Mouse (Mus musculus): Measurements from ENCODE around the gene Olfr723.
"Not testable (repeated sequence)": the region's sequence is repeated elsewhere in the genome, so short reads cannot be mapped to it uniquely, and the experiment has no call there.

The Olfr723 gene

DNA sequence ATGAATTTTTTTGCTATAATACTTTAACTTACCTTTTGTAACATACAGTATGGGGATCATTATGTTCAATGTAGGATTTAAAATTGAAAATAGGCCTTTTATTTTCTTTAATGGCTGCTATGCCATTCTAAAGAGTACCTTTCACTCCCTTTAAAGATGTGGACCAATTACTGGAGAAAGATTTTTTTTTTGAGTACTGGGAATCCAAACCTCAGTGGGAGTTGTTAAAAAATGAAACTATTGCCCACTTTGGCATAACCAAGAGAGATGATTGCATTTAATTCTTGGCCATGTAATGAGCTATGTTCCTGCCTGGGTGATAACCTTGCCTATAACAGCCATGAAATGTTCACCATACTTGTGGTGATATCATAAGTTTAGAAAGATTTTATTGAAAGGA, at the start of gene Olfr723:
Gene Olfr723, minus strand, starts transcription at position 101 of the 400 bp plus-strand sequence.
- DNase-seq (ENCODE audit: extremely low spot score): not testable (repeated sequence)

DNA sequence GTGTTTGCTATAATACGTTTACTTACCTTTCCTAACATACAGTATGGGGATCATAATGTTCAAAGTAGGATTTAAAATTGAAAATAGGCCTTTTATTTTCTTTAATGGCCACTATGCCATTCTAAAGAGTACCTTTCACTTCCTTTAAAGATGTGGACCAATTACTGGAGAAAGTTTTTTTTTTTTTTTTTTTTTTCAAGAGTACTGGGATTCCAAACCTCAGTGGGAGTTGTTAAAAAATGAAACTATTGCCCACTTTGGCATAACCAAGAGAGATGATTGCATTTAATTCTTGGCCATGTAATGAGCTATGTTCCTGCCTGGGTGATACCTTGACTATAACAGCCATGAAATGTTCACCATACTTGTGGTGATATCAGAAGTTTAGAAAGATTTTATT, 31.6 kb upstream of the Olfr723 start, which contains the start of gene Olfr724:
Gene Olfr724, minus strand, starts transcription at position 101 of the 400 bp plus-strand sequence.
- DNase-seq (ENCODE audit: extremely low spot score): not testable (repeated sequence)

DNA sequence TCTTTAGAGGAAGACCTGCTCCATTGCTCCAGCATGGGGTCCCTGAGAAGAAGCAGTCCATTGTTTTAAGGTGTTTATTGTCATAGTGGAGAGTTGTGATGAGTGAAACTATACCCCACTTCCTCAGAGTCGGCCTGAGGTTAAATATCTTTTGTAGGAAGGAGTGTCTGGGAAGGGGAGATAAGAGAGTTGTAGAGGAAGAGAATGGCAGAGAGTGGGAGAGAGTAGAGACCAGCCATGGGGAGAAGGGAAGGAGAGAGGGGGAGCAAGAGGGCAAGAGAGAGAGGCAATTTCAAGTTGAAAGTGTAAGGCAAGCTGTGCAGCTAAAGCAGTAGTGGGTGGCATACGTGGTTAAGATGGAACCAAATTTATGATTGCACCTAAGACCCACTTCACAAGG, 24.3 kb upstream of the Olfr723 start:
- DNase-seq (ENCODE audit: extremely low spot score): no peak

DNA sequence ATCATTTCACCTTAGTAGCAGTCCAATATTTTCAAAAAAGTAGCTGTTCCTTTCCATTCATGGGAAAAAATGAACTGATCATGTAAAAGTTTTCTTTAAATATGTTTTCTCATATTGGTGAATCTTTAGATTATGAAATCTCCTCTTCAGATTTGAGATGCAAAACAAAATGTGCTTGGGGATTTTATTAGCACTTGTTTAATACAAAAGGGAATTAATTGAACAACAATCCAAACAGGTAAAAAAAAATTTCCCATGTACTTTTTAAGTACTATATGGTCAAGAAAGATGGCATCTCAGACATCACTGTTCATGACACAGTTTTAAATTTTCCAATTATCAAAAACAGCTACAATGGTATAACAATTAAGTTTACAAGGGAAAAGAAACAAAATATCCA, 29.7 kb downstream of the Olfr723 start, which contains the start of gene Olfr722:
Gene Olfr722, minus strand, starts transcription at position 101 of the 400 bp plus-strand sequence.
- DNase-seq (ENCODE audit: extremely low spot score): no peak

All from embryo, embryonic 9.5 days (tissue).